Mouse (Mus musculus) MEL (cell line): Measurements from ENCODE around the gene Foxq1. TPM values are rescaled to one million over a fixed set of nuclear protein-coding genes. Genes with fewer than 3 reads are reported as not detected.

Source experiments
- DNase-seq: peaks from one replicate; pipeline ENCODE4 v3.0.0; 2011; ENCODE audit warnings: low read depth, low spot score
- H3K27ac ChIP-seq: 2 replicates; pipeline ENCODE4 v1.5.1; 2012; ENCODE audit warnings: low read depth, mild to moderate bottlenecking, control low read depth, low read length, moderate library complexity; ENCODE audit not compliant: control insufficient read depth
- H3K27me3 ChIP-seq, 2 experiments: fragments of 150-350 bp in 1 of 2; sonication (generic) in 1 of 2; 2 replicates each; pipeline ENCODE4 v1.6.1; 2012; ENCODE audit warnings: low read length in 2 of 2, mild to moderate bottlenecking in 2 of 2, improper control_type of control experiment in 1 of 2, moderate library complexity in 1 of 2; ENCODE audit not compliant: insufficient read depth in 2 of 2, control insufficient read depth in 1 of 2
- H3K36me3 ChIP-seq, 2 experiments: 2 replicates each; pipeline ENCODE4 v1.6.1; 2012 to 2014; ENCODE audit warnings: low read length in 2 of 2, improper control_type of control experiment in 1 of 2, inconsistent platforms in 1 of 2, mild to moderate bottlenecking in 1 of 2; ENCODE audit not compliant: insufficient read depth in 2 of 2, control insufficient read depth in 1 of 2
- H3K4me1 ChIP-seq, 2 experiments: fragments of 150-350 bp in 1 of 2; sonication (generic) in 1 of 2; 2 replicates each; pipeline ENCODE4 v1.6.1; 2012; ENCODE audit warnings: low read length in 2 of 2, improper control_type of control experiment in 1 of 2, mild to moderate bottlenecking in 1 of 2; ENCODE audit not compliant: insufficient read depth in 2 of 2, control insufficient read depth in 1 of 2
- H3K4me3 ChIP-seq, 2 experiments: fragments of 150-350 bp in 1 of 2; sonication (generic) in 1 of 2; 2 replicates each; pipeline ENCODE4 v1.5.1; 2012; ENCODE audit warnings: low read depth in 2 of 2, low read length in 2 of 2, mild to moderate bottlenecking in 2 of 2, moderate library complexity in 2 of 2, control low read depth in 1 of 2, improper control_type of control experiment in 1 of 2; ENCODE audit not compliant: control insufficient read depth in 1 of 2, insufficient read depth in 1 of 2
- H3K79me2 ChIP-seq: 2 replicates; pipeline ENCODE4 v1.6.1; 2012; ENCODE audit warnings: mild to moderate bottlenecking, low read length, moderate library complexity; ENCODE audit not compliant: control insufficient read depth, poor library complexity, insufficient read depth
- H3K9ac ChIP-seq: 2 replicates; pipeline ENCODE4 v1.6.1; 2012; ENCODE audit warnings: low read depth, mild to moderate bottlenecking, control low read depth, low read length, moderate library complexity; ENCODE audit not compliant: control insufficient read depth, poor library complexity, severe bottlenecking
- H3K9me3 ChIP-seq: fragments of 150-350 bp; sonication (generic); replicated peaks from 2 replicates; pipeline ENCODE4 v1.6.1; 2012; ENCODE audit warnings: mild to moderate bottlenecking, low read length, improper control_type of control experiment, moderate library complexity; ENCODE audit not compliant: insufficient read depth
- ELF1 ChIP-seq: IDR thresholded peaks from 2 replicates; pipeline ENCODE4 v1.6.1; 2014; ENCODE audit warnings: low read depth, mild to moderate bottlenecking, inconsistent platforms, low read length, improper control_type of control experiment, moderate library complexity
- EP300 ChIP-seq, 2 experiments: IDR thresholded peaks; 2 replicates each; pipeline ENCODE4 v1.6.1; 2011; ENCODE audit warnings: improper control_type of control experiment in 2 of 2, low read length in 2 of 2, low read depth in 1 of 2, mild to moderate bottlenecking in 1 of 2
- HCFC1 ChIP-seq: IDR thresholded peaks from 2 replicates; pipeline ENCODE4 v1.6.1; 2012; ENCODE audit warnings: low read depth, mild to moderate bottlenecking, inconsistent platforms, low read length, improper control_type of control experiment, moderate library complexity
- JUND ChIP-seq: IDR thresholded peaks from 2 replicates; pipeline ENCODE4 v1.6.1; 2011; ENCODE audit warnings: low read depth, mild to moderate bottlenecking, improper control_type of control experiment, low read length
- KAT2A ChIP-seq: conservative IDR thresholded peaks from 2 replicates; pipeline ENCODE4 v1.6.1; 2012; ENCODE audit warnings: low read depth, low read length, improper control_type of control experiment, inconsistent platforms
- MAFK ChIP-seq: IDR thresholded peaks from 2 replicates; pipeline ENCODE4 v1.6.1; 2011; ENCODE audit warnings: low read depth, mild to moderate bottlenecking, low read length, improper control_type of control experiment, borderline replicate concordance
- MAX ChIP-seq: IDR thresholded peaks from 2 replicates; pipeline ENCODE4 v1.6.1; 2011; ENCODE audit warnings: low read length, improper control_type of control experiment
- MAZ ChIP-seq: IDR thresholded peaks from 2 replicates; pipeline ENCODE4 v1.6.1; 2012; ENCODE audit warnings: low read depth, mild to moderate bottlenecking, inconsistent platforms, low read length, improper control_type of control experiment
- MXI1 ChIP-seq: IDR thresholded peaks from 2 replicates; pipeline ENCODE4 v1.6.1; 2011; ENCODE audit warnings: mild to moderate bottlenecking, low read depth, low read length, improper control_type of control experiment
- MYC ChIP-seq: IDR thresholded peaks from 2 replicates; pipeline ENCODE4 v1.6.1; 2011; ENCODE audit warnings: low read depth, mild to moderate bottlenecking, low read length, improper control_type of control experiment, moderate library complexity
- NRF1 ChIP-seq: IDR thresholded peaks from 2 replicates; pipeline ENCODE4 v1.6.1; 2014; ENCODE audit warnings: low read depth, mild to moderate bottlenecking, inconsistent platforms, low read length, improper control_type of control experiment, moderate library complexity; ENCODE audit not compliant: poor library complexity, insufficient read depth, severe bottlenecking
- POLR2AphosphoS2 ChIP-seq: IDR thresholded peaks from 2 replicates; pipeline ENCODE4 v1.6.1; 2011; ENCODE audit warnings: low read length, improper control_type of control experiment
- RAD21 ChIP-seq: IDR thresholded peaks from 2 replicates; pipeline ENCODE4 v1.6.1; 2011; ENCODE audit warnings: mild to moderate bottlenecking, low read depth, low read length, improper control_type of control experiment
- RCOR1 ChIP-seq: IDR thresholded peaks from 2 replicates; pipeline ENCODE4 v1.6.1; 2012; ENCODE audit warnings: low read depth, mild to moderate bottlenecking, inconsistent platforms, low read length, improper control_type of control experiment
- SIN3A ChIP-seq: IDR thresholded peaks from 2 replicates; pipeline ENCODE4 v1.6.1; 2012; ENCODE audit warnings: low read length, improper control_type of control experiment, inconsistent platforms
- SMC3 ChIP-seq: IDR thresholded peaks from 2 replicates; pipeline ENCODE4 v1.6.1; 2011; ENCODE audit warnings: low read depth, low read length, improper control_type of control experiment
- TCF12 ChIP-seq: IDR thresholded peaks from 2 replicates; pipeline ENCODE4 v1.6.1; 2014; ENCODE audit warnings: low read depth, mild to moderate bottlenecking, inconsistent platforms, low read length, improper control_type of control experiment, moderate library complexity
- UBTF ChIP-seq: IDR thresholded peaks from 2 replicates; pipeline ENCODE4 v1.6.1; 2012; ENCODE audit warnings: low read depth, mild to moderate bottlenecking, inconsistent platforms, low read length, improper control_type of control experiment, moderate library complexity, borderline replicate concordance; ENCODE audit not compliant: insufficient read depth
- USF1 ChIP-seq: IDR thresholded peaks from 2 replicates; pipeline ENCODE4 v1.6.1; 2014; ENCODE audit warnings: low read depth, mild to moderate bottlenecking, inconsistent platforms, low read length, improper control_type of control experiment, moderate library complexity
- USF2 ChIP-seq, 2 experiments: IDR thresholded peaks; 2 replicates each; pipeline ENCODE4 v1.6.1; 2011 to 2012; ENCODE audit warnings: improper control_type of control experiment in 2 of 2, low read length in 2 of 2, borderline replicate concordance in 1 of 2, inconsistent platforms in 1 of 2, low read depth in 1 of 2, mild to moderate bottlenecking in 1 of 2; ENCODE audit not compliant: insufficient read depth in 1 of 2
- ZMIZ1 ChIP-seq: IDR thresholded peaks from 2 replicates; pipeline ENCODE4 v1.6.1; 2012; ENCODE audit warnings: low read depth, mild to moderate bottlenecking, inconsistent platforms, low read length, improper control_type of control experiment, moderate library complexity
- ZNF384 ChIP-seq: IDR thresholded peaks from 2 replicates; pipeline ENCODE4 v1.6.1; 2012; ENCODE audit warnings: low read depth, mild to moderate bottlenecking, inconsistent platforms, low read length, improper control_type of control experiment
- polyA plus RNA-seq, 2 experiments: library from polyadenylated mRNA; stranded (reverse) in 1 of 2; unstranded in 1 of 2; fragments of >175 nt in 1 of 2; fragments of >200 nt in 1 of 2; gene quantifications; 2 replicates each; pipeline versions ENCODE4 v1.2.1 to v1.2.4; 2012; ENCODE audit warnings: low replicate concordance in 2 of 2, low read depth in 1 of 2; ENCODE audit not compliant: insufficient read length in 2 of 2, insufficient read depth in 1 of 2, missing spikeins in 1 of 2
- total RNA-seq: library from RNA; depleted of rRNA; stranded (reverse); fragments of 300-350 nt; gene quantifications from 2 replicates; pipeline ENCODE4 v1.2.3, GENCODE M21; 2012

The Foxq1 gene
- total and polyA plus RNA-seq, 3 experiments = not detected

DNA sequence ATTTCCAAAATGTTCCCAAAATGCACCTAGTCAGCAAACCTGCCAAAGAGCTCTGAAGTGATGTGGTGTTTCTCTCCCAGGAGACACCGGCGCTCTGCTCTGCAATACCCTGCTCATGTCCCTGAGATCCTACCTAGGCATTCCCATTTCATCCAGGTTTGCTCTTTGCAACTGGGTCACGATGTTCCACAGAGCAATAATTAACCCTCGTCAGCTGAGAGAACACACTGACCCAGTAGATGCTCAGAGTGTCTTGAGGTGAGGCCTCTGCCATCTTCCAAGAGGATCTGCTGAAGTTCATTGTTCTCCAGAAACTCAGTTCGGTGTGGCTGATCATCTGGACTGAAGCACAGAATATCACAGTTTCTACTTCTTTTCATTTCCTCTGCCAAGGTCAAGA is 12.9 kb upstream of the Foxq1 start:
- H3K9me3 ChIP-seq = no peaks in the 10 kb centered on the region
- TF ChIP-seq EP300 (IDR thresholded peaks at IDR 0.05; ENCODE audit: low read depth in 1 of 2, low read length in 2 of 2) (no peak), HCFC1 (no peak), NRF1 (no peak), JUND (no peak), MAX (no peak), MAZ (no peak), POLR2AphosphoS2 (no peak), TCF12 (no peak), MXI1 (no peak), ZMIZ1 (no peak), RAD21 (no peak), SIN3A (no peak)
- no peaks in the 10 kb centered on the region for H3K4me1 ChIP-seq
- H3K27me3 ChIP-seq = no peaks in the 10 kb centered on the region
- no peak for DNase-seq
- H3K4me3 ChIP-seq = no peak overlapping the region
- H3K27ac ChIP-seq = no peak overlapping the region
- H3K9ac ChIP-seq = no peak overlapping the region
- no peaks in the 10 kb centered on the region for H3K79me2 ChIP-seq
- no peaks in the 10 kb centered on the region for H3K36me3 ChIP-seq

DNA sequence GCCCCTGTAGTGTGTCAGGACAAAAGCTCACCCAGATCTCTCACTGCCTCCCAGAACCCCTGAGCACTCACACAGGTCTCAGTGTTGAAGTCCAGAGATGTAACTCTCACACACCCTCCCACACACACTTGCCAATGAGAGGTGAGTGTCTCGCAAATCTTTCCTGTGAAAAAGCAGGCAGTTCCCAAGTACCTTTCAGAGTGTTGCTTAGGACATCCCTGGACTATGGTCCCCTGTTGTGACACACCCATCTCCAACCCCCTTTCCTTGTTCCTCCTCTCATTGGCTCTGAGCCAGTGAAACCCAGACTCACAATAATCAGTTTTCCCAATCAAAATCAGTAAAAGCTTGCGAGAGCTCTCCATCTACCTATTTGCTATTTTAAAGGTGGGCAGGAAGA is 9.2 kb upstream of the Foxq1 start:
- Histone ChIP-seq H3K27ac (no peak overlapping the region), H3K4me3 (no peak overlapping the region), H3K27me3 (no peaks in the 10 kb centered on the region), H3K79me2 (no peaks in the 10 kb centered on the region), H3K4me1 (no peaks in the 10 kb centered on the region), H3K36me3 (no peaks in the 10 kb centered on the region), H3K9ac (no peak overlapping the region), H3K9me3 (no peaks in the 10 kb centered on the region)
- no peak for DNase-seq
- TF ChIP-seq SIN3A (no peak), MYC (no peak), USF2 (IDR thresholded peaks at IDR 0.05; ENCODE audit: borderline replicate concordance in 1 of 2, insufficient read depth in 1 of 2, low read depth in 1 of 2, low read length in 2 of 2) (no peak), ZNF384 (no peak), RCOR1 (no peak), MAZ (no peak), UBTF (no peak), ELF1 (no peak), RAD21 (no peak), USF1 (no peak), KAT2A (no peak), MAFK (no peak), SMC3 (no peak), MAX (no peak), EP300 (IDR thresholded peaks at IDR 0.05; ENCODE audit: low read depth in 1 of 2, low read length in 2 of 2) (no peak), JUND (no peak), POLR2AphosphoS2 (no peak)
